Mouse (Mus musculus) cerebellum, postnatal 36 days (tissue): ENCODE data around the gene Rps15a.

Experiments
- DNase-seq, 2 experiments: peaks; one replicate each; pipeline ENCODE4 v3.0.0; 2021 to 2022; ENCODE audit warnings: mixed read lengths in 2 of 2

Rps15a gene

DNA sequence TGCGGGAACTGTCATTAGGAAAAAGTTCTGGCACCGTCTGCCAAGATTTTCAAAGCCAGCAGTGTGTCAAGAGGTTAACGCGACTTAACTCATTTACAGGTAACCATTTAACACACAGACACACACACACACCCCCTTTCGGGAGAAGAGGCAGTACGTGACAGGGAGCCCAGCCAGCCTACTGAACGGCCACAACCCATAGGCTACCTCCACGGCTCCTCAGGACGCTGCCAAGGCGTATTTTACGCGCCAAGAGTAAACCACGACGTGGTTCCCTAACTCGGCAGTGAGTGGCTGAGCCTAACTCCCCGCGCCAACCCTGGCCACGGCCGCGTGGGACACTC lies 483 bp downstream of the Rps15a start:
- no peak for DNase-seq

DNA sequence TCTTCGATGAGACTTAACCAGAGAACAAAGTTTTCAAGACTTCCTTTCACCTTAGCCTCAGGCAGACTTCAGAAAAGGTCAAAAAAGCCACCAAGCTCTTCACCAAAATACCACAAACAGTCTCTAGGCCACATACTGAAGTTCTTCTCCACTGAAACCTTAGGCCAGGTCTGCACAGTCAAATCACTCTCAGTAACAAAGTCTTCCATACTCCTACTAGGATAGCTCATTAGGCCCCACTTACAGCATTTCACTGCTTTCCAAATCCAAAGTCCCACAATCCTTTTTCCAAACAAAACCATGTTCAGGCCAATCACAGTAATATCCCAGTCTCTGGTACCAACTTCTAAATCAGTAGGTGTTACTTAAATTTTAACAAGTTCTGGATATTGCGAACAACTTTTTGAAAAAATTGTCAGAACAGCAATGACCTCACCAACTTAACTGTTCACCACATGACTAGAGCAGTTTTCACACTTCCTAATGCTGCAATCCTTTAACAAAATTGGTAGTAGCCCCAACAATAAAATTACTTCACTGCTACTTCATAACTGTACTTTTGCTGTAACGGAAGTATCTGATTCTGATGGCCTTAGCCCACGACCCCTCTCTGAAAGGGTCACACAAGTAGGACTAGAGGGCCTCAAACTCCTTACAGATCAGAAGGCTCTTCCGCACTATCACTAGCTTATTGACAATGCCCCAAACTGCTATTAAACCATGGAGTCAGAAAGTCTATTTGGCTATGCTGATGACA lies 2.3 kb downstream of the Rps15a start:
- no peak for DNase-seq

DNA sequence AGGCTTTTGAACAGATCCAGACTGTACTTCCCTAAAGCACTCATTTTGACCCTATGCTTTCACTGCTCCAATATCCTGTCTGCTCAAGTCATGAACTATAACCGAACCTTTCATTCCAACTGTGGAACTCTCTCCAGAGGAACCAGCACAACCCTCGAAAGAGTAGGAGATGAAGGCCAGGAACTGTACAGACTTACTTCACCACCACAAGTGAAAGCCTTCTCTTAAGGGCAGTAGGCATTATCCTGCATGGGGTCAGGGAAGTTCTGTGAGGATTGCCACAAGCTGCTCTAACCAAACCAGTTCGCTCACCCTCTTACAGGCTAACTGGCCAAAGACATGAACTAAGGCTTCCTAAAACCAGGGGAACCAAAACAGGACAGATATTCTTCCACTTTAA lies 4.9 kb downstream of the Rps15a start:
- no peak for DNase-seq

DNA sequence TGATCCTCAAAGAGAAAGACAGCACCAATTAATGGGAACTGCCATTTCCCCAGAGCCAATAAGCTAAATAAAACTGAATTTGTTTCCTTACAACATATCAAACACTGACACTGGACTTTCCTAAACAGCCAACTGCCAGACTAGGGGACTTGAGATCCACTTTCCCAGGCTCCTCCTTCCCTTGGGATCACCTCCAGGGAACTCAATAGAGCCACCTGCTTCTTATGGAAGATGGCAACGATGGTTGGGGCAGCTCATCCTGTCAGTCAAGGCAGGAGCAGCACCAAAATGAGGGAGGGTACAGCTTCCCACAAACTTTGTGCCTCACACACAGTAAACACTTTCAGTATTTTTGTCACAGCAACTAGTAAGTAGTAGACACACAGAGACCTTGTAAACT lies 8.3 kb downstream of the Rps15a start:
- no peak for DNase-seq

DNA sequence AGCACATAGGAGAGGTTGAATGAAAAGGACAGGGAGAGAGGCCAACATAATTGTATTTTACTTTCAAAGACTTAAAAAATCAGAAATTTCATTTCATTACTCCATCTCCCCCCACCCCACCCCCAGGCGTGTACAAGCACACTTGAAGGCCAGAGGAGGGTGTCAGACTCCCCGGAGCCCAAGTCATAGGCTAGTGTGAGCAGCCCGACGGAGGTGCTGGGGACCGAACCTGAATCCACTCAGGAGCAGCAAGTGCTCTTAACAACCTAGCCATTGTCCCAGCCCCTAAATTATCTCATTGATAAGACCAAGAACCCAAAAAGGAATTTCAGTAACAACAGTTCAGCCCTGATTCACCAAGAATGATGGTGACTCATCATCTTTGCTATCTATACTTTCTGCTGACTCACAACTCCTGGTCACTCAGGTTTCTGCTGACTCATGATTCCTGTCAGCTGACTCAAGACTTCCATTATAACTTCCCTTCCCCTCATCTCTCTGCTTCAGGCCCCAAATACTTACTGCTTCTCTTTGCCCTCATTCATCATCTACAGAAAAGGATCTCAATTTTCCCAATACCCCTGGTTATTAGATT lies 11.4 kb downstream of the Rps15a start:
- DNase-seq: no peak

DNA sequence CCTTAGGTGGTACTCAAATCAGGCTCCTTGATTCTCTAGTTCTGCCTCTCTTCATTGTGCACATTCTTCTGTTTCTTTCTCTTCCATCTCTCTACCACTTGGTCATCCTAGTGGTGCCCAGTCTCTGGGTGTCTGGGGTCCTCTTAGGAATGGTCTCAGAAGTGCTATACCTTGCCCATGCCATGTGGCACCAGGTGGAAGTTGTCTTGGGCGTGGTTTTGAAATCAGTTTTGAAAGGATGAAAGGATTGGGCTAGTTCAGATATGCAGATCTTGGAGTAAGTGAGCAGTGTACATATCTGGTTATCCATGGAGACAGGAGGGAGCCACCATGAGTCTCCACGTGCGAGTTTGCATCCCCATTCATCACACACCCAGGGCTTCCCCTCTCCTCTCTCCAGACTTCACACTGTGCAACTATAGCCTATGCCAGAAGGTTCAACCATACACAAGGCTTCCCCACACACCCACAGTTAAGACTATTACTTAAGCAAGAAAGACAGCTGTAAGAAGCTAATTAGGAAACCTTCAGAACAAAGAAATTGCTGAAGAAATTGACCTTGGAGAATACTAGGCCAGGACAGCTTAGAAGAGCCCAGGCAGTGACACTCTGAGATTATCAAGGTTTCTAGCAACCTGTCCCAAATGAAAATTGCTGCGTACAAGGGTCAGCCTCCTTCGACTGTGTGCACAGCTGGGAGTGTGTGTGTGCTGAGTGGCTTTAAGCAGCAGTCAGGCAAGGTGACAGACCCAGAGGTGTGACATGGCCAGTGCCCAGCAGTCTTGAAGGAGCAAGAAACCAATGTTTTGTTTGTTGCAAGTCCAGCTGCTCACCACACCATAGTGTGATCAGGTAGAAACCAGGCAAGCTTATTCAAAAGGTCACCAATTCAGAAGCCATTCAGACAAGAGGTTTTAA lies 12.3 kb downstream of the Rps15a start:
- no peak for DNase-seq

DNA sequence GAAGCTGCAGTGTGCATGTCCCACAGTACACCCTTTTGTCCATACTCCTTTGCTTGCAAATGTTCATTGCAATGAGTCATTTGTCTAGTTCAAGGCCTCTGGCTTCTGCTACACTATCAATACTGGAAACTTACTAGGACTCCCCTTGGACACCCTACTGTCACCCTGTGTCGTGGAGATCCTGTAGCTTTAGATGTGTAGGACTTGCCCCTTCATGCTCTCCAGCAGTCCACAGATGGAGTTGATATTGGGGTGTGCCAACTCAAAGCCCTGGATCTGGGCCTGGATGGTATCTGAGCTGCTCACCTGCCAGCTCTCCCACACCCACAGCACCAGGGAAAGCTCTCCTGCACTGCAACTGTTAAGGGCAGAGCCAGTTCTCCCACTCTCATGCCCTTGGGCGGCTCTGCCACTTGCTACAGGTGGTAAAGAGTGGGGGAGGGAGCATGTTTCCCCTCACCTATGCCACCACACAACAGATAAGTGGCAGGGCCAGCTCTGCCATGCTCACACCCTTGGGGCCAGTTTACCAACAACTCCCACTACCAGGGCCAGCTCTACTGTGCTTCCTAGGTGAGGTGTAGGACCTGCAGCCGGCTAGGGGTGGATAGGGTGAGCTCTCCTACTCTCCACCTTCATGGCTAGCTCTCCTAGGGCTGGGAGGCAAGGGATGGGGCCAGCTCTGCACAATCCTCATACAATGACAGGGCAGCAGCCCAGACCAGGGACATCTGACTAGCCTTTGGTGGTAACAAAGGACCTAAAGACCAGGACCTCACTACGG lies 13.1 kb downstream of the Rps15a start:
- DNase-seq: no peak

DNA sequence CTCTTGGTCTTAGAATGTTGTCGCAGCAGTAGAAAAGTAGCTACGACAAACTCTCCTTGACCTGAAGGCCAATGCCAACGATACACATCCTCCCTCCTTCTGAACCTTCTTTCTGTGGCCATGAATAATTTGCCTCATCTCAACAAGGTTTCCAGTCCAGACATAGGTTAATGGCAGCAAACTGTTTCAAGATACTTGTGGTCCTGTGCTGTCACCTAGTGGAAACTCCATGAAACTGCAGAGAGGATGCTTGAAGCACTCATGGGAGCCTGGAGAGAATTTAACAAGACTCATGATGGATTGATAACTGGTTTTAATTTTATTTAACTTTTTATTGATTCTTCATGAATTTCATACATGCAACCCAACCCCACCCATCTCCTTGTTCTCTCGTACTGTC lies 13.8 kb downstream of the Rps15a start:
- DNase-seq: peak; percentile 25 to 35

DNA sequence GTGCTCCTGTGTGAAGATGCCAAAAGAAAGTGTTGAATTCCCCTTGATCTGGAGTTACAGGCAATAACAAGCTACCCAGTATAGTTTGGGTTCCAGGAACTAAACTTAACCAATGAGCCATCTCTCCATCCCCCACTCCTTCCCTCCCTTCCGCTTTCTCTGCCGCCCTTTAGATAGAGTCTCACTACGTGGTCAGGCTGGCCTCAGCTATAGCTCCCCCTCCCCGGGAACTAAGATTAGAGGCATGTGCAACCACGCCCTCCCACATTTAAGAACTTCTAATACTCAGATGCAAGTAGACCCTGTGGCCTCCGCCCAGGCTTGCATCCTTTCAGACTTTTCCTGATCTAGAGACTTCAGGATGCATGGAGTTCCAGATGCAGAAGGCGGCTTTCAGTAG lies 18.4 kb downstream of the Rps15a start:
- DNase-seq: no peak

DNA sequence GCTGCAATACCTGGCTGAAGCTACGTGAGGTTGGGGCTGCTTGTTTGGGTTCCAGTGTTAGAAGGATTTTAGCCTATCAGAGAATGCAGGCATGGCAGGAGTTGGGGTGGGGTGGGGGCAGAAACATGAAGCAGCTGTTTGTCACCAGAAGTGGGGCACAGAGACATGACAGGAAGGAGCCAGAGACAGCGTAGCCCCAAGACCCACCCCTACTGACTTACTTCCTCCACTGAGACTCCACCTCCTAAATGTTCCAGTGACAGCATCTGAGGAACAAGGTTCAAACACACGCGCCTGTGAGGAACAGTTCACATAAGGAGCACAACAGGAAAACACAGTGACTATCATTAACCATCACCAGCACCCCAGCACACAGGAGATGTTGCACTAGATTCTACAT lies 36.0 kb downstream of the Rps15a start:
- no peak for DNase-seq

DNA sequence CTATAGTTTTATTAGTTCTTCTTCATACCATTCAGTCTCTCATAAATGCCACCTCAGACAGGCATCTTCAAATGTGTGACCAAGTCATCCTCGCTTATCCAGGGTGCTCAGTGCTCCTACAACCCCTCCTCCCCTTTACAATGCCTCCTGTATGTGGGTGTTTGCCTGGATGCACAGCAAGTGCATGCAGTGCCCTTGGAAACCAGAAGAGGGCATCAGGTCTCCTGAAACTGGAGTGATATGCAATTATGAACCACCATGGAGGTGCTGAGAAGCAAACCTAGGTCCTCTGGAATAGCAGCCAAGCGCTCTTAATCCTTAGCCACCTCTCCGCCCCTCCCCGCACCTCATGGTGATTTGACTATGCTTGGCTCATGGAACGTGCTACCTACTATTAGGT lies 36.9 kb downstream of the Rps15a start:
- no peak for DNase-seq

DNA sequence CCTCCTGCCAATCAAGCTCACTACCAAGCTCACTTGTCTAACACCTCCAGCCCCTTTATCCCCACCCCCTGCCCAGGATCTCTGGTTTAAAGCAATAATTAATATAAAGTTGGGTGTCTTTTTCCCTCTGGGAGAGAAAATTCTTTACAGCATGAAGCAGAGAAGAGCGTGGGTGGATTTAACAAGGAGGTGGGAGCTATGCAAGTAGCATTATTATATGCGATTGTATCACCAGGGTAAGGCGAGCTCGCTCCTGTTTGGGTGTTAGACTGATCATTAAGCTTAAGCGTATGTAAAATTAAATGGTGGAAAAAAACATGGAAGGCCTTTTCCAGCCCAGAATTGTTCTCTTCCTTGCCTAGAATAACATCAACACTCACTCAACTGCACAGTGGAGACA lies 48.7 kb downstream of the Rps15a start:
- DNase-seq: no peak

DNA sequence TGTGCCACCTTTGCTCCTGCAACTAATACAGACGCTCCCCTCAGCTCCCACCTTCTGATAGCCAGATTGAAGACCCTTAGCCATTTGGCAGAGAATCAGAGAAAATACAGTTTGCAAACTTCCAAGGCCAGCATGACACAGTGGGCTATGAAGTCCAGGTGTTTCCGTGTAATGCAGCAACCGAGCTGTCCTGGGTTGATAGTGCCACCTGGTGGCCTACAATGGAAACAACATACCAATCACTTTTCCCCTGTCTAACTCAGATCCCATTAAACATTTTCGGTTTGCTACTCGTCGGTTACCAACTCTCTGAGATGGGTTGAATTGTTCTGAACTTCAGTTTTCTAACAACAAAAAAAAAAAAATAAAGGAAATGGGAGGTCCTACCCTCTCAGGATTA lies 59.7 kb downstream of the Rps15a start:
- DNase-seq: no peak
